Mouse (Mus musculus): Measurements from ENCODE around the gene Ccl27a.

The Ccl27a gene

DNA sequence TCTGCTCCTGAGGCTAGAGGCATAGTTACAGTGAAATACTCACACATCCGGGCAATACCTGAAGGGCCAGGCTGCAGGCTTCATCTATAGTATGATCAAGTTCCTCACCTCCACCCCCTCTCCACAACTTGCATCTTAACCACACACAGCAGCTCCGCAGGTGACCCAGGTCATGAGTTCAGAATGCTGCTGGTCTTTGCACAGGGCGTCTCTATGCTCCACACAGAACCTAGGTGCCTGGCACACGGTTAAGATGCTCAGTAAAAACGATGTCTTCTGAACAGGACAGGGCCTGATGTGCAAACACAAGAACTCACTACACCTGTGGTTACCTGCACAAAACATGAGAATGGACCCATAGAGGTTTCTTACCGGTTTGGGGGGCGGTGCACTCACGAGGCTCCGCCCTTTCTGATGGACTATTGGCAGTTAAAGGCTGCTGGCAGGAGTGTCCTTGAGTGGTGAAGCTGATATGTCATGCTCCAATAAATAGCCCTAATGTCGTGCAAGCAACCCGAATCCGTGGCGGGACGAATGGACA is 19.2 kb downstream of the Ccl27a start, which contains the start of gene Galt:
TSS of gene Galt (plus strand) at position 432 of the 541 bp plus-strand sequence.
- DNase-seq: peak; percentile 85 to 88

DNA sequence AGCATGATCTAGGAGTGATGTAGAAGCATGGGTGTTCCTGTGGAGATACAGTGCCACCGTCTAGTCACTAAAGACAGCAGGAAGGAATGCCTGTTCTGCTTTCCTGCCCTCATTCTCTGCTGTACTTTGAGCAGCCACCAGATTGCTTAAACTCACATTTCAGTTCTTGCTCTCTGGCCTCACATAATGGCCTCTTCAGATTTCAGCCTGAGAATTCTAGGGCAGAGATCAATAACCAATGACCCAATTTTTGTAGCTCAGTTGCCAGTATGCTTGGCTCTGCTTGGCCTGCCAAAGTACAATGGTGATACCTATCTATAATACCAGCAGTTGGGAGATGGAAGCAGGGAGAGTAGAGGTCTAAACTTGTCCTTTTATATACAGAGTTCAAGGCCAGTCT is 29.0 kb downstream of the Ccl27a start:
- no peak for DNase-seq

DNA sequence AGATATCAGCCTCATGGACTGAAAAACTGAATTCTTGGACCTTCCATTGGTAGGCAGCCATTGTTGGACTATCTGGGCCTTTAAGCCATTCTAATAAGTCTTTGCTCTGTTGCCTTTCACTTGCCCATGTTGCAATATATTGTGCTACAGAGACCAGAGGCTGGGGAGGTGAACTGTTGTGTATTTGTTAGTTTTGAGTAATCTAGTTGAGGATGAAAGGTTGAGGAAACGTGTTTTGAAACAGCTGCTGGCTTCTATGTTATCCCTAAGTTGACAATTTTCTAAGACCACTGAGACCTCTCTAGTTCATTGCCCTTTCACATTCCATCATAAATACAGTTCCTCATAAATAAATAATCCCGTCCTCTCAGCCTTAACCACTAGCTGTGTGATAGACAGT is 29.9 kb downstream of the Ccl27a start:
- DNase-seq: no peak

DNA sequence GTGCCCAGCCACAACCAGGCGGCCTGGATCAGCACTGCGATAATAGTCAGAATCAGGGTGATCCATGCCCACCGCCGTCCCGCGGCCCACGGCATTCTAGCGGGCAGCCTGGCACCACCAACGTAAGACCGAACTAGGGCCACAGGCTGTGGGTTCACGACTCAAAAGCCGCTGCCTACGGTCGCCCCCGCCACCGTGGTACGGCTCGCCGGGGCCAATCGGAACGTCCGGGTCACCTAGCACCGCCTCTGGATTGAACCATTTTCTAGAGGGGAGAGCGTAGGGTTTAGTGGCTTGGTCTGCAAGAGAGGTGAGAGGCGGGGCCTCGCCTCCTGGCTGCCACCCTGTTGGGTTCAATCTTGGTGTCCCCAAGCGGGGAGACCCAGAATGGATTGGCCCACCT is 32.9 kb downstream of the Ccl27a start:
- DNase-seq: peak; percentile 94 to 96

DNA sequence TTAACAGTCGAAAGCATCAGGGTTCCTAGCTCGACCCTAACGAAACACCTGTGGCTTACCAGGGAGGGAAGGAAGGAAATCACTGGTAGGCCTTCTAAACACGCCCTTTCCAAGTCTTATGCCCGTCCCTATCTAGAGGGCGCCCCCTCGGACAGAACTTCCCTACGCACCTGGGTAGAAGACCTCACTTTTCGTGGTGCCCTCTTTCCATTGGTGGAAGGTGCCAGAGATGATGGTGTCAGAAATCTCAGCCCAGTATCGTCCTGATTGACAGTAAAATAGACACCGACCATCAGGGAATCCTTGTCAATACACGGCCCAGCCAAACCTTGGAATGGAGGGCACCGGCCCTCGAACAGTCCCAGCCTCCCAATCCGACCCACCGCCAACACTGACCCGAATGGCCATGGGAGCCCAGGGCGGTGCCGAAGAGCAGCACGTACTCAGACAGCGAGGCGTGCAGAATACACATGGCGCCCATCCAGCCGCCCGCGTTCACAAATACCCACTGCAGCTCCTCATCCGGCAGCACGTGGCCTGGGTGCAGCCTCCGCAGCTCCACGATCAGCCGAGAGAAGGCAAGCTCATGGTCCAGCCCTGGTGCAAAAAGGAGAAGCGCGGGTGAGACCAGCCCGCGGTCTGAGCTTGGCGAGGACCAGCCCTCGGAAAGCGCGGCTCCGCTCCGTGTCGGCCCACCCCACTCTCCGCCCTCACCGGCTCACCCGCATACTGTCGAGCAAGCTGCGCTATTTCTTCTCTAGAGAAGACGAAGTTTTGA is 33.5 kb downstream of the Ccl27a start:
- no peak for DNase-seq

DNA sequence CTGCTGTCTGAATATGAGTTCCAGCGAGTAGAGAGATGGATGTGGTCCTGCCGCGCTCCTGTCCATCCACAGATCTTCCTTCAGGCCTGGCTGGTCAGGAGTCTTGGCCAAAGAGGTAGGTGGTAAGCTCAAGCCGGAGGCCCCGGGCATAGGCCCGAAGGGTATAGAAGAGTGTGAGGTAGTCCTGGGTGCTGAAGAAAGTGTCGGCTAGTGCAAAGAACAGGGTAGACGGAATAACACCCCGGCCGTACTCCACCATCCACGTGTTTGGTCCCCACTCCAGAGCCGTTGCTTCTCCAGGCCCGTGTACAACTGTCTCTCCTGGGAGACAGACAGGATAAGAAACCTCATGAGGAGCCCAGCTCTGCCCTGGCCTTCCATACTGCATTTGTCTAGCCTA is 34.8 kb downstream of the Ccl27a start:
- DNase-seq: no peak

DNA sequence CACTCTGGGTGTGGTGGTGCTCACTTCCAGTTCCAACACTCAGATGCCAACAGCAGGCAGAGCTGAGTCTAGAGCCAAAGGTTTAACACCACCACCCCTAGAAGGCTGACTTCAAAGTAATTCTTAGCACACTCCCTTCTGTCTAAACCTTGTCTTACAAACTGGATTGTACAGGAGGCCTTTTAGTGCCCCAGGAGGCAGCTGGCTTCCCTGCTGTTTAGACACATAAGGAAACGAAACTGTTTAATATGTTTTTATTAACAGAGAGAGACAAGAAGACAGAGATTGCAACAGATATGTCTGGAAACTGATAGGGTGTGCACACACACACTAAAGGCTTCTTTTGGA is 35.8 kb downstream of the Ccl27a start:
- no peak for DNase-seq

DNA sequence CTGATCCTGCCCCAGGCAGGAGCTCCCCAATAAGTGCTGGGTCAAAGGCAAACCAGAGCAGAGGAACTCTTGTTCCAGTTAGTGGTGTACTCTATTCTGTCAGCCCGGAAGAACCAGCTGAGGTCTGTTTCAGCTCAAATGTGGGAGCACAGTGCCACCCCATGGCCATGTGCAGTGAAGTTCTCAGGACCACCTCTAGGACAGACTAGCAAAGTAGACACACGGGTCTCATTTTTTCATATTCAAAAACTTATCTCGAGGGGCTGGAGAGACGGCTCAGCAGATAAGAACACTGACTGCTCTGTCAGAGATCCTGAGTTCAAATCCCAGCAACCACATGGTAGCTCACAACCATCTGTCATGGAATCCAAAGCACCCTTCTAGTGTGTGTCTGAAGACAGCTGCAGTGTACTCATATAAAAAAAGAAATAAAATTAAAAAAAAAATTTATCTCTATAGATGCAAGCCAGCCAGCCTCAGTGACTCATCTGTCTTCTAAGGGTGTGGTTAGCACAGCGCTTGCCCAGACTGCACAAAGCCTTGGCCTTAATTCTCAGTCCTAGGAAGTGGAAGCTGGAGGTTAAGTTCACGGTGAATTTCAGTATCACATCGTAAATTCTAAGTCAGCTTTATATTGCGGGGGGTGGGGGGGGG is 36.3 kb downstream of the Ccl27a start:
- peak; percentile 73 to 75 for DNase-seq

DNA sequence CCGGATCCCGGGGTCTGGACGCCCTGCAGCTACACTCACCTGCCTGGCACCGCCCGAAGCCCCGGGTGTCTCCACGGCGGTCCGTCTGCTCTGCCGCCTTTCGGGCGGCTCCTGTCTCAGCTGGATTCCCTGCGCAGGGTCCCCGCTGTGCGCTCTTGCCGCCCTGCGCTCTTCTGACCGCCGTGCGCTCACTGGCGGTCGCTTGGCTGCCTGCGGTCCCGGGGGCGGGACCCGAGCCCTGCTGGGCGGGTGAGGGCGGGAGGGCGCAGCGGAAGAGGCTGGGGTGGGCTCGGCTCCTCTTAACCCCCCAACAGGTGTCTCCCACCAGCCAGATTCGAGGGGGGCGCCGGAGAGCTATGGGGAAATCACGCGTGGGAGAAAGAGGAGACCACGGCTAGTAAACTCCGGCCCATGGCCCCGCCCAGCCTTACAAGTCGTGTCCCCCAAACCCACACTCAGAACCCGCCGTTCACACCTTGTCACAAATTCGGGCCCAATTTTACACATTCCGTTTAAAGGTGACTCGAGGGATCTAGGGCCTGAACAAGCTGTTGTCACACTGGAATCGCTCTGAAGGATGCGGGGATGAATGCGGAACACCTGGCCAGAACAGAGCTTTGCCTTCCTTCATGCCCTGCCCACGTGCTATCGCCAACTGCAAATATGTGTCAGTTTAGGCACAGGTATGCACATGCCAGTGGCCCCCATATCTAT is 42.8 kb downstream of the Ccl27a start, which contains the start of gene Arid3c:
TSS of gene Arid3c (minus strand) at position 91 of the 714 bp plus-strand sequence.
- no peak for DNase-seq

DNA sequence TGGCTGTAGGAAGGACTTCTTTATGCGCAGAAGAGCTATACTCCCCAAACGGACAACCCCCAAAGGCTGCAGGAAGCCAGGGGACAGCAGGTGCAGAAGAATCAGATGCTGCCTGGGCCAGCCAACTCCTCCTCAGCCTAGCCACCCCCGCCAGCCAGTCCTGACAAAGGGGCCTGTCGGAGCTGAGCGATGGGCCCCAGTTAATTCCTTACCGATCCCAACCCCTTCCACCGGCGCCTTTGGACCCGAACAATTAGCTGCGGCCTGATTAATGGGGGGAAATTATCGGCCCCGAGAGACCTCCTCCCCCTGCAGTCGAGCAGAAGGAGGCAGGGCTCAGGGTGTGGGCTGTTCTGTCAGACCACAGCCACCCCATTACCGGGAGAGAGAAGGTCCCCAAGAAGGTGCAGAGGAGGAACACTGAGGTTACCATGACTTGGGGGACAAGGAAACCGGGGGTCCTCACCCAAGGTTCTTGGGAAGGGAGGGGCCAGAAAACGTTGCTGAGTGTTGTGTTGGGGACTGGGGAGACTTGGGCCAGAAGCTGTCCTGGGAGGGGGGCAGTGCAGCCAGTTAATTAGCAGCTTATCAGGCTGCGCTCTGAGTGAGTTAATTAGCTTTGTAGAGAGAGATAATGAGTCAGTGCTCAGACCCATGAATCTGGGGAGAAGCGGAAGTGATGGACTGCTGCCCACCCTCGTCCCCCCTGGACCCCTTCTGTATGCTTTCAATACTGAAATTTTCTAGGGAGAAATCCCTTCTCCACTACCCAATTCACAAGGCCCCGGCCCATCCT is 47.0 kb downstream of the Ccl27a start:
- DNase-seq: no peak

DNA sequence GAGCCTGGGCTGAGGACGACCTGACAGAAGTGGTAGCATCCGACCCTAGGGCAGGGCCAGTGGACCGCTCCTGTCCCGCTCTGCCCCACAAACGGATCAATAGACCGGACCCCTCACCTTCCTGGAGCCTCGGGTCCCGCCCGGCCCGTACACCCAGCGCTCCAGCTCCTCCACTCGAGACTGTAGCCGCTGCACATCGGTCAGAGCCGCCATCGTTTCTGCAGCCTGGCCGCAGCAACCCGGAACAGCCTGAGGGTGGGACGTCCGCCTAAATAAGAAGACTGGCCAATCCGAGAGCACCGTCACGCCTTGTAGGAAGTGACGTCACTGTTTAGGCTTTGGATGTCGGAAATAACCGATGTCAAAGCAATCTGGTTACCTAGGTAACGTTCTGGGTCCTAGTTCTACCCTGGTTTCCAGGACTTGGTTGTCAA is 51.1 kb downstream of the Ccl27a start, which contains the start of gene Dctn3:
TSS of gene Dctn3 (minus strand) at position 253 of the 434 bp plus-strand sequence.
- DNase-seq: peak; percentile 86 to 94
